Mouse (Mus musculus): ENCODE results near the gene Ap5m1. TPM values are rescaled to one million over a fixed set of nuclear protein-coding genes. Genes with fewer than 3 reads are reported as not detected.

Gene Ap5m1
- polyA plus RNA-seq, 1 experiment = 4.6 TPM

GRCm38 (mm10) chr14:49063838-49064237, 2.1 kb upstream of the Ap5m1 start:
- TF ChIP-seq CTCF (IDR thresholded peaks at IDR 0.05; ENCODE audit: extremely low read depth, insufficient read length, insufficient replicate concordance, low read depth, low read length) (no peak), POLR2A (IDR thresholded peaks at IDR 0.05; ENCODE audit: low read depth, low read length) (no peak)
- WGBS = 16% methylated on average over 2 of the region's 2 CpGs
- no peaks in the 10 kb centered on the region for H3K27me3 ChIP-seq (ENCODE audit: control insufficient read depth, insufficient read depth, low read length)

GRCm38 (mm10) chr14:49066274-49066823, 452 bp downstream of the Ap5m1 start, which contains the start of gene Exoc5:
Exoc5 (minus strand) TSS chr14:49066653.
- peak within 1 kb of the TSS; percentile 73 for H3K4me3 ChIP-seq (ENCODE audit: low read depth, low read length)
- under 1% methylated on average over 53 of the region's 53 CpGs for WGBS
- no peaks in the 10 kb centered on the region for H3K4me1 ChIP-seq (ENCODE audit: control insufficient read depth, insufficient read depth, insufficient read length, low read length)
- H3K27ac ChIP-seq (ENCODE audit: insufficient read depth, low read depth, low read length) = peak within 1 kb of the TSS; percentile 88
- TF ChIP-seq CTCF (IDR thresholded peaks at IDR 0.05; ENCODE audit: extremely low read depth, insufficient read length, insufficient replicate concordance, low read depth, low read length) (no peak), POLR2A (IDR thresholded peaks at IDR 0.05; ENCODE audit: low read depth, low read length) (peak; percentile 89)
- no peaks in the 10 kb centered on the region for H3K36me3 ChIP-seq (ENCODE audit: control insufficient read depth, insufficient read depth, low read length)
- H3K27me3 ChIP-seq (ENCODE audit: control insufficient read depth, insufficient read depth, low read length) = no peaks in the 10 kb centered on the region

More at GRCm38 (mm10) chr14:49063838-49064237, 2.1 kb upstream of the Ap5m1 start:
- Histone ChIP-seq H3K36me3 (ENCODE audit: control insufficient read depth, insufficient read depth, low read length) (no peaks in the 10 kb centered on the region), H3K4me1 (ENCODE audit: control insufficient read depth, insufficient read depth, insufficient read length, low read length) (no peaks in the 10 kb centered on the region), H3K27ac (ENCODE audit: insufficient read depth, low read depth, low read length) (no peak overlapping the region), H3K4me3 (ENCODE audit: low read depth, low read length) (no peak overlapping the region)

- Histone ChIP-seq H3K27me3 (ENCODE audit: control insufficient read depth, insufficient read depth, low read length) (no peaks in the 10 kb centered on the region), H3K4me1 (ENCODE audit: control insufficient read depth, insufficient read depth, insufficient read length, low read length) (no peaks in the 10 kb centered on the region), H3K36me3 (ENCODE audit: control insufficient read depth, insufficient read depth, low read length) (peaks cover 11% of the 10 kb centered on the region), H3K27ac (ENCODE audit: insufficient read depth, low read depth, low read length) (no peak overlapping the region), H3K4me3 (ENCODE audit: low read depth, low read length) (no peak overlapping the region)
- WGBS = 94% methylated on average over 2 of the region's 2 CpGs
- TF ChIP-seq POLR2A (IDR thresholded peaks at IDR 0.05; ENCODE audit: low read depth, low read length) (no peak), CTCF (IDR thresholded peaks at IDR 0.05; ENCODE audit: extremely low read depth, insufficient read length, insufficient replicate concordance, low read depth, low read length) (no peak)
These were observed 6.9 kb downstream of the Ap5m1 start for GRCm38 (mm10) chr14:49072837-49073236.

- Histone ChIP-seq H3K27ac (ENCODE audit: insufficient read depth, low read depth, low read length) (no peak overlapping the region), H3K27me3 (ENCODE audit: control insufficient read depth, insufficient read depth, low read length) (no peaks in the 10 kb centered on the region), H3K4me3 (ENCODE audit: low read depth, low read length) (no peak overlapping the region), H3K4me1 (ENCODE audit: control insufficient read depth, insufficient read depth, insufficient read length, low read length) (no peaks in the 10 kb centered on the region), H3K36me3 (ENCODE audit: control insufficient read depth, insufficient read depth, low read length) (peaks cover 15% of the 10 kb centered on the region)
- 95% methylated on average over 7 of the region's 7 CpGs for WGBS
- TF ChIP-seq CTCF (IDR thresholded peaks at IDR 0.05; ENCODE audit: extremely low read depth, insufficient read length, insufficient replicate concordance, low read depth, low read length) = no peak
- no peak for TF ChIP-seq POLR2A (IDR thresholded peaks at IDR 0.05; ENCODE audit: low read depth, low read length)
These were observed 8.0 kb downstream of the Ap5m1 start for GRCm38 (mm10) chr14:49073896-49074295.

GRCm38 (mm10) chr14:49074361-49074760, 8.5 kb downstream of the Ap5m1 start:
- TF ChIP-seq POLR2A (IDR thresholded peaks at IDR 0.05; ENCODE audit: low read depth, low read length) (no peak), CTCF (IDR thresholded peaks at IDR 0.05; ENCODE audit: extremely low read depth, insufficient read length, insufficient replicate concordance, low read depth, low read length) (no peak)
- WGBS = 66% methylated on average over 2 of the region's 2 CpGs

GRCm38 (mm10) chr14:49078820-49079219, 12.9 kb downstream of the Ap5m1 start:
- H3K4me3 ChIP-seq (ENCODE audit: low read depth, low read length) = no peak overlapping the region
- 54% methylated on average over 2 of the region's 2 CpGs for WGBS
- H3K27me3 ChIP-seq (ENCODE audit: control insufficient read depth, insufficient read depth, low read length) = no peaks in the 10 kb centered on the region
- H3K4me1 ChIP-seq (ENCODE audit: control insufficient read depth, insufficient read depth, insufficient read length, low read length) = no peaks in the 10 kb centered on the region
- H3K36me3 ChIP-seq (ENCODE audit: control insufficient read depth, insufficient read depth, low read length) = peaks cover 21% of the 10 kb centered on the region
- TF ChIP-seq POLR2A (IDR thresholded peaks at IDR 0.05; ENCODE audit: low read depth, low read length) (no peak), CTCF (IDR thresholded peaks at IDR 0.05; ENCODE audit: extremely low read depth, insufficient read length, insufficient replicate concordance, low read depth, low read length) (no peak)
- H3K27ac ChIP-seq (ENCODE audit: insufficient read depth, low read depth, low read length) = no peak overlapping the region

More at GRCm38 (mm10) chr14:49074361-49074760, 8.5 kb downstream of the Ap5m1 start:
- H3K36me3 ChIP-seq (ENCODE audit: control insufficient read depth, insufficient read depth, low read length) = peaks cover 16% of the 10 kb centered on the region
- H3K4me3 ChIP-seq (ENCODE audit: low read depth, low read length) = no peak overlapping the region
- no peaks in the 10 kb centered on the region for H3K4me1 ChIP-seq (ENCODE audit: control insufficient read depth, insufficient read depth, insufficient read length, low read length)
- no peaks in the 10 kb centered on the region for H3K27me3 ChIP-seq (ENCODE audit: control insufficient read depth, insufficient read depth, low read length)
- no peak overlapping the region for H3K27ac ChIP-seq (ENCODE audit: insufficient read depth, low read depth, low read length)

- Histone ChIP-seq H3K4me3 (ENCODE audit: low read depth, low read length) (no peak overlapping the region), H3K27me3 (ENCODE audit: control insufficient read depth, insufficient read depth, low read length) (no peaks in the 10 kb centered on the region), H3K27ac (ENCODE audit: insufficient read depth, low read depth, low read length) (no peak overlapping the region), H3K4me1 (ENCODE audit: control insufficient read depth, insufficient read depth, insufficient read length, low read length) (peaks cover 3% of the 10 kb centered on the region; the same call in 1 of the 2 replicates), H3K36me3 (ENCODE audit: control insufficient read depth, insufficient read depth, low read length) (peaks cover 20% of the 10 kb centered on the region)
- WGBS = 64% methylated on average over 4 of the region's 4 CpGs
- TF ChIP-seq CTCF (IDR thresholded peaks at IDR 0.05; ENCODE audit: extremely low read depth, insufficient read length, insufficient replicate concordance, low read depth, low read length) = no peak
- no peak for TF ChIP-seq POLR2A (IDR thresholded peaks at IDR 0.05; ENCODE audit: low read depth, low read length)
These were observed 20.6 kb downstream of the Ap5m1 start for GRCm38 (mm10) chr14:49086522-49086921.
